Mouse (Mus musculus): ENCODE data around the gene Kcmf1.
"Not testable (repeated sequence)": the region's sequence is repeated elsewhere in the genome, so short reads cannot be mapped to it uniquely, and the experiment has no call there.

Kcmf1 gene

DNA sequence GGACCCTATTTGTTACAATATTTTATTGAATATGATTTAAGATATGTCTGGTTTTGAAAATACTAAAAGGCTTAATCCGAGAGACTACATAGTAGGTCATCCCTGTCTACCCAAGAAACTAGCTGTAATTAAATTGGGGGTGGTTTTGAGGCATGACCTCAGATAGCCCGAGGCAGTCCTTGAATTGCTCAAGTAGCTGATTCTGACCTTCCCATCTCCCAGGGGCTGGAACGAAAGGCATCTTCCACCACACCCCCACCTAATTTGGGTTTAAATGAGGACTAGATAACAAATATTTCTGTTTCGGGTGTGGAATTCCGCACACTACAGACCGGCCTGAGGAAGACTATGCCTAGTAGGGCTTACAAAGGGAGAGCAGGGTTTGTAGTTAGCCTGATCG, 1.2 kb upstream of the Kcmf1 start:
- ATAC-seq (ENCODE audit: insufficient number of reproducible peaks, low FRiP score, low TSS enrichment), result no peak

GRCm38 (mm10) chr6:72899201-72899780, 488 bp downstream of the Kcmf1 start:
- ATAC-seq (ENCODE audit: insufficient number of reproducible peaks, low FRiP score, low TSS enrichment), result peak; percentile 56

- ATAC-seq (ENCODE audit: insufficient number of reproducible peaks, low FRiP score, low TSS enrichment), result peak; percentile 33
Measured at GRCm38 (mm10) chr6:72898244-72899200, 1.3 kb downstream of the Kcmf1 start.

DNA sequence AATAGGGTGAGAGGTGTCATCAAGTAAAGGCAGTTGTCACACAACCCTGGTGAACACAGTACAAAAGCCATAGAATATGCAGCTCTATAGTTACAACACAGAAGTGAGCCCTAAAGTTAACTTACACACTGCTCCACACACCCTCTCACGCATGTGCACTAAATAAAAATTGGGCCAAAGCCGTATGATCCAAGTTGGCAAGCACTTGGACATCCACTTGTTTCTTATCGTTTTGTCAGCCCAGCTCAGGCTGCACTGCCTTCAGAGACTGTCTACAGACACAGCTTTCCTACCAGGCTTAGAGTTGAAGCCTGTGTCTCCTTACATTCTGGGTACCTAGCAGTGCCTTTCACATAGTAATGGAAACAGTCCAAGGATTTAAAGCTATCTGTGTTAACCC, 4.8 kb downstream of the Kcmf1 start:
- ATAC-seq (ENCODE audit: insufficient number of reproducible peaks, low FRiP score, low TSS enrichment), result no peak

DNA sequence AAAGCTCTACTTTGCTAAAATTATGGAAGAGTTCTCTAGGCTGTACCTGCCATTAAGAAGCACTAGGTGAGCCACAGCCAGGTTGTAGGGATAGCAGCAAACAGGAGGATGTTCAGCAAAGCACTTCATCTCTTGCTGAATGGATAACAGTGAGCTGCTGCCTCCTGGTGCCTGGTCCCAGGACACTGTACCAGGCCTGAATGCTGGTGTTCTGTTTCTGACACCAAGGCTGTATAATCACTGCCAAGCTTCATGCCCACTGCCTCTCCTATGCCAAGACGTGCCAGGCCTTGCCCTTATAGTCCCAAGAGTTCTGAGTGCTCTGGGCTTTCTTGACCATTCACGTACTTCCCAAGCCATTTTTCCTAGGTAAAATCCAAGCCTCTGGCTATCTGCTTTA, 8.5 kb downstream of the Kcmf1 start:
- ATAC-seq (ENCODE audit: insufficient number of reproducible peaks, low FRiP score, low TSS enrichment), result no peak

DNA sequence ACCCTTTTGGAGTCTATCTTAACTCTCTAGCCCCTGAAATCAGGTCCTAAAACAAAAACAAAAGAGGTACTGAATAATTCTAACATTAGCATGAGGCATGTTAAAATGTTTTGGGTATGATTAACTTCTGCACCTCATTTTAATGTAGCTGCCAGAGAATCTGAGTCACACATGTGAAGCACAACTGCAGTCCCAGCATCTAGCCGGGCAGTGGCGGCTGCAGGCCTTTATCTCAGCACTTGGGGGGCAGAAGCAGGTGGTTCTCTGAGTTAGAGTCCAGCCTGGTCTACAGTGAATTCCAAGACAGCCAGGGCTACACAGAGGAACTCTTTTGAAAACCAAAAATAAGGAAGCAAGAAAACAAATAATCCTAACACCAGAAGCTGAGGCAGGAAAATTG, 11.1 kb downstream of the Kcmf1 start:
- ATAC-seq (ENCODE audit: insufficient number of reproducible peaks, low FRiP score, low TSS enrichment), result no peak

DNA sequence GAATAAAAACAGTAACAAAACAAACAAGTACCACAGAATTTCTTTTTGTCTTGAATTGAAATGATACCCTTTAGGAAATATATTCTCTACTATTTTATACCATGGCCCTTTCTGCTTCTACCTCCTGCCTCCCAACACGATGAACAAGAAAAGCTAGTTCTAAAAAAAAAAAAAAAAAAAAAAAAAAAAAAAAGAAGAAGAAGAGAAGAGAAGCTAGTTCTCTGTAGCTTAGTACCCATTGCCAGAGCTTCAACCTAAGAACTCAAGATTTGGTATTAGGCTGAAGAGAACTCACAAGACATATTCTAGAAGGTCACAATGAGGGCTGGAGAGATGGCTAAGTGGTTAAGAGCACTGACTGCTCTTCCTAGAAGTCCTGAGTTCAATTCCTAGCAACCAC, 14.5 kb downstream of the Kcmf1 start:
- no peak for ATAC-seq (ENCODE audit: insufficient number of reproducible peaks, low FRiP score, low TSS enrichment)

DNA sequence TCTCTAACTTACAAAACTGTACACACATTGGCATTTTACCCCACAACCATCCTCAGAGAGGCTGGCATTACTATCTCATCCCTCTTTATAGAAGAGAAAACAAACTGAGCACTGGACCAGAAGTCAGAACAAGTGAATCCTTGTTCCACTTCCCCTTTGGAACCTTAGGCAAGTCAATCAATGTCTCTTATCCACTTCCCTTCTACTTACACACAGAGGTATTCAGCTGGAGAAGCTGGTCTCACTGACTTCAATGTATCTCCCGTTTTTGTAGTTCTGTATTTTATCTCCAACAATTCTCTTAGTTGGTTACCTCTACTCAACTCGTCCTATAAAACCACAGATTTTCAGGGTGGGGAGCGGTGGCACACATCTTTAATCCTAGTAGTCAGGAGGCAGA, 15.0 kb downstream of the Kcmf1 start:
- no peak for ATAC-seq (ENCODE audit: insufficient number of reproducible peaks, low FRiP score, low TSS enrichment)

DNA sequence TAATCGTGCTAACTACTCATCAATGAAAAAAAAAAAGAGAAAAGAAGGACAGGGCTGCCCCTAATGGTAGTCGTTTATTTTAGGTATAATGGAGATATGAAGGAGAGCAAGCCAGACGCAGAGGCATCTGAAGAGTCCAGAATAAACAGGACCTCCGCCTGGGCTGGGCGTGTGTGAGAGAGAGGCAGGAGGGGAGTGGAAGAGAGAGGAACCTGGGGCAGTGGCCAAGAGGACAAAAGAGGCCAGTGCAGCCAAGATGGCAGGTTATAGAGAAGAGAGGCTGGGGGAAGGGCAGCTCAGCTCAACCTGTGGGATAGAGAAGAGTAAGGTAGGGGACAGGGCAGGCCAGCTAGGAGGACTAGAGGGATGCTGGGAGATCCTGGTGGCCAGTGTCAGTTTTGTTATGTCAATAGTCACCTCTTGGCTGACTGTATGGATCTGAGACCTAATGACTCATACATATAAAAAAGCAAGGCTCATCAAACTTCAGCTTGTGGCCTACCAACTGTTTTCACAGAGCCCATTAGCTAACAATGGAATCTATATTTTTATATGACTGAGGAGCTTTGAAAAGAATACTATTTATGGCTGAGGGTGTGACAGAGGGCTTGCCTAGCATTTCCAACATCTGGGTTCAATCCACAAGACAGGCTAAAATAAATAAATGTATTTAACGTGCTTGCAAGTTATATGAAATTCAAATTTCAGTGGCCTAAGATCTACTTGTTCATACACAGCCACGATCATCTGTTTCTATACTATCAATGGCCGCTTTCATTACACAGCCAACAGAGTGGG, 16.9 kb downstream of the Kcmf1 start:
- peak; percentile 32; the same call in 1 of the 2 replicates for ATAC-seq (ENCODE audit: insufficient number of reproducible peaks, low FRiP score, low TSS enrichment)

DNA sequence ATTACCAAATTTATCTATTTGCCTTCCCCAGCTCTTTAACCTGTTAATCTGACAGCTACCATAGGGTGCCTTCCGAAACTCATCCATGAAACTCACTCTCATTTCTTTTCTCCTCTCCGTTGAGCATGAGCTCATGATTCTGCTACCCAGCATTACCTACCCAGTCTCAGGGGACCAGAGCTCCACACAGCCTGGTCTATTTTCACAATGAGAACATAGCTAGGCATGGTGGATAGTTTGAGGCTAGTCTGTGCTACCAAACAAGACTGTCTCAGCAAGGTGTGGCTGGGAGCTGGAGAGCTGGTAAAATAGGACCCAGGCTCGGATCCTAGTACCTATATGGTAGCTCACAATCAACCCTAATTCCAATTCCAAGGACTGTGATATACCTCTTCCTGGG, 17.6 kb downstream of the Kcmf1 start:
- no peak for ATAC-seq (ENCODE audit: insufficient number of reproducible peaks, low FRiP score, low TSS enrichment)

GRCm38 (mm10) chr6:72881619-72881979, 18.2 kb downstream of the Kcmf1 start:
- ATAC-seq (ENCODE audit: insufficient number of reproducible peaks, low FRiP score, low TSS enrichment), result no peak

DNA sequence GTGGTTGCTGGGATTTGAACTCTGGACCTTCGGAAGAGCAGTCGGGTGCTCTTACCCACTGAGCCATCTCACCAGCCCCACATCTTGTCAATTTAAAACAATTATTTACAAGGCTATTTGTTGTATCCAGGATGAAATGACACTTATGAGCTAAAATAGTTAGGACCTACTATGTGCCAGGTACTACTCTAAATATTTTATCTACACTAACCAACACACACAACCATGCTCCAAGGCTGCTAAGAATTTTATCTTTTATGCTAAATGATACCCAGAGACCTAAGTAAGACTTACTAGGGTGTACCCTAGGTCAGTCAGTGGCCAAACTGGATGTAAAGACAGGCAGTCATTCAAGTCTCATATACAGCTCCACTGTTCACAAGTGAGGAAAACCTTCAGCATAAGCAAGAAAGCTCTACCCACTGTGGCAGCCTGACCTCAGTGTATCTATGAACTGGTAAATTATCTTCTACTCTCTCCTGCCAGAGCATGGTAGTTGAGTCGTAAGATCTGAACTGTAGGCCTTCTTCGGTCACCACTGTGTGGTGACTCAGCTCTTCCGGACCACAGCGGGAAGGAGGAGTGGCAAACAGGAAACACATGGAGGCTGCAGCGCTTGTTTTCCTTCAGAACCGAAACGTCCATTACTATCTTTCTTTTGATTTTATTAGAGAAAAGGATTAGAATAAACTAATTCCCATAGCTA, 18.7 kb downstream of the Kcmf1 start:
- ATAC-seq (ENCODE audit: insufficient number of reproducible peaks, low FRiP score, low TSS enrichment), result no peak

- no peak for ATAC-seq (ENCODE audit: insufficient number of reproducible peaks, low FRiP score, low TSS enrichment)
Measured at GRCm38 (mm10) chr6:72876629-72877028, 23.1 kb downstream of the Kcmf1 start.

DNA sequence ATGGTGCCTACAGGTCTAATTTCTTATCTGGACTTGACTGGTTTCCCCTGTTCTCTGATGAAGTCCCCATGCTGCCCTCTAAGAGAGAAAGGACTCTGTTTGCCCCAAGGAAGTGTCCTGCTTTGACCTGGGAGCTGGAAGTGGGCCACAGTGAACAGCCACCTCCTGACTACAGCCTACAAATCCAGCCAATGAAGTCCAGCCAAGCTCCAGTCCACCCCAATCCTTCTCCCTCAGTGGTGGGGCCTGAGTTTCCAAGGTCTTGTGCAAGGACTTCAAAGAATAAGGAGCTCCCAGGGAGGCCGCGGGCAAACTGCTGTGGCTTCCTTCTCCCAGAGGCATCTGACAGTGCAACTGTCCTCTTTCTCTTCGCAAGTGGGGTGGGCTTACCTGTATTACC, 26.4 kb downstream of the Kcmf1 start:
- ATAC-seq (ENCODE audit: insufficient number of reproducible peaks, low FRiP score, low TSS enrichment), result peak; percentile 41; the same call in 1 of the 2 replicates

DNA sequence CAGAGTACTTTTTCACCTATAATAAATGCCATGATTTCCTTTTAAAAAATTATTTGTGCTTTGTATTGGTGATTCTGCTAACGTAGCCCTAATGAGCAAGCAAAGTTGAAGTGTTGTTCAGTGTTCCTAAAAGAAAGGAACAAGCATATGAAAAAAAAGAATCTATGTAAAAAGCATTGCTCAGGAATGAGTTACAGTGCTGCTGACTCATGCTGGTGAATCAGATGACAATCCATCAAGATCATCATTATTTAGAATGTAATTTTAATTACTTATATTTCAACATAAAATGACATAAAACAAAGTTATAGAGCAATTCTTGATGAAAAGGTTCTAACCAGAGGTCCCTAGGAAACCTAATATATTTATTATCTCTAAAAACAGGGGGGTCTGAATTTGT, 27.5 kb downstream of the Kcmf1 start:
- ATAC-seq (ENCODE audit: insufficient number of reproducible peaks, low FRiP score, low TSS enrichment), result no peak

DNA sequence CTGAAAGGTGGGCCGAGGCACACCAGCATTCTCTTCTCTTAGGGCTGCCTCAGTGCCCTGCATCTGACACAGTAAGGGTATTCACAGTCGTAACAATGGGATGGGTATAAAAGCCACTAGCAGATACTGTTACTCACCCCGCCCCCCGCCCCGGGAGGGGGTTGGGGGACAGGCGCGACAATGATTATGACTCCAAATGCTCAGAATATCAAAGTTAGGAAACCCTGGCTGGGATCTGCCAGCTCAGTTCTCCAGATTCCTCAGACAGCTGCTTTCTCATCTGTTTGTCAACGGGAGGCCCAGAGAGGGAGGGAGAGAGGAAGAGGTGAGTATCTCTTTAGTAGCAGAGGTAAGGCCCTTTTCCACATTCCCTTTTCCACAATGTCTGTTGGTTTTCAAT, 30.2 kb downstream of the Kcmf1 start:
- ATAC-seq (ENCODE audit: insufficient number of reproducible peaks, low FRiP score, low TSS enrichment), result no peak

- ATAC-seq (ENCODE audit: insufficient number of reproducible peaks, low FRiP score, low TSS enrichment), result no peak
Measured at GRCm38 (mm10) chr6:72868688-72869087, 31.1 kb downstream of the Kcmf1 start.

DNA sequence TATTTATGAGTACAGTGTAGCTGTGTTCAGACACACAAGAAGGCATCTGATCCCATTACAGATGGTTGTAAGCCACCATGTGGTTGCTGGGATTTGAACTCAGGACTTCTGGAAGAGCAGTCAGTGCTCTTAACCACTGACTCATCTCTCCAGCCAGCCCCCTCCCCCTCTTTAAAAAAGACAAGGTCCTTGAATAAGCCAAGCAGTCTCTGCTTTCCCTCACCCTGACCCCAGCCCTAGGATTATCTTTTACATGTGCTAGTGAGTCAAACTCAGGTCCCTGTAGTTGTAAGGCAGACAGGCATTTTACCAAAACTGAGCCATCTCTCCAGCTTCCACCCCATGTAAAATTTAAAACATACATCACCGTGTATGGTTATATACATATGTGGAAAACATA, 32.0 kb downstream of the Kcmf1 start:
- no peak for ATAC-seq (ENCODE audit: insufficient number of reproducible peaks, low FRiP score, low TSS enrichment)

DNA sequence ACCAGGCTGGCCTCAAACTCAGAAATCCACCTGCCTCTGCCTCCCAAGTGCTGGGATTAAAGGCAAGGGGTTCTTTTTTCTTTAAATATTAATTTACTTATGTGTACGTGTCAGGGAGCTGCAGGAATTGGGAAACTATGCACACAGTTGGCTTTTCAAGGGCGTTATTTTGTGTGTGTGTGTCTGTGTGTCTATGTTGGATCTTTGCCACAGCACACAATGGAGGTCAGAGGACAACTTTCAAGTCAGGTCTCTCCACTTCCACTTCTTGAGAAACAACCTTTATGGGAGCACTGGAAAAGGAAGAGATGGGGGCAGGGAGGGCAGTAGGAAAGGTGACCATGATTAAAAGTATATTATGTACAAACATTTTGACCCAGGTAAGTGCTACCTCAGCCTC, 33.5 kb downstream of the Kcmf1 start:
- no peak for ATAC-seq (ENCODE audit: insufficient number of reproducible peaks, low FRiP score, low TSS enrichment)

- ATAC-seq (ENCODE audit: insufficient number of reproducible peaks, low FRiP score, low TSS enrichment), result not testable (repeated sequence)
Measured at GRCm38 (mm10) chr6:72862686-72863085, 37.1 kb downstream of the Kcmf1 start.

DNA sequence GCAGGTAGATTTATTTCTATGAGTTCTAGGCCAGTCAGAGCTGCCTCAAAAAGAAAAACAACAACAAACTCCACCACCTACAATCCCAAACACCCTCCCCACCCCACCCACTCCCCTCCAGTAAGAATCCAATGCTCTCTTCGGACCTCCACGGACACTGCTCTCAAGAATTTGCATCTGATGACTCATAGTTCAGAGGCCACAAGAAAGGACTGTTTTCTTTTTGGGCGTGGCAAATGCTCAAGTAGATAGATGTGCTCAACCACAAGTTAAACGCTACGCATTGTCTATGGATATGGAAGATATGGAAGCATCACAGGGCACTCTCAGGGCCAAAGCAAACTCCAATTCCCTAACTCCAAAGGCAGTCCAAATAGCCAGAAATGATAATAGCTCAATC, 45.5 kb downstream of the Kcmf1 start:
- no peak for ATAC-seq (ENCODE audit: insufficient number of reproducible peaks, low FRiP score, low TSS enrichment)

All from cerebellum, adult (tissue).